12 mouse cellular contexts compared by ENCODE assay signal in genomic region chr3:138852982-138853689, GRCm38 (mm10).
DNase-seq lines count a peak whose midpoint lies in the region; ATAC-seq and TF ChIP-seq lines count a peak whose summit lies in the region.
"Had no signal": no experiment of that assay in that cellular context is flagged by ENCODE, and none has a peak within 500 bp of the region (broad histone marks: within the 10 kb centered on the region; RNA-seq: fewer than 3 reads in every experiment).

No protein-coding gene starts in this region.

- peak overlapping the region; percentile 10 for H3K4me2 ChIP-seq in midbrain, embryonic 13.5 days (replicated peaks)
- no peak overlapping the region for H3K4me2 ChIP-seq in midbrain, embryonic 16.5 days (ENCODE audit: low read length)
- H3K4me2 ChIP-seq: embryonic facial prominence, embryonic 12.5 days; heart, embryonic 11.5 days had no signal

- WGBS in midbrain, embryonic 13.5 days, result 26% methylated on average over 13 of the region's 13 CpGs
- WGBS in midbrain, embryonic 10.5 days, result 59% methylated on average over 13 of the region's 13 CpGs
- 22% methylated on average over 13 of the region's 13 CpGs for WGBS in midbrain, embryonic 16.5 days

- no peaks in the 10 kb centered on the region for H3K9me3 ChIP-seq in midbrain, embryonic 13.5 days
- no peaks in the 10 kb centered on the region for H3K9me3 ChIP-seq in midbrain, embryonic 10.5 days (replicated peaks)
- H3K9me3 ChIP-seq in midbrain, embryonic 16.5 days (replicated peaks; ENCODE audit: control insufficient read depth, low read length, poor library complexity, severe bottlenecking), result no peaks in the 10 kb centered on the region
- H3K9me3 ChIP-seq: embryonic facial prominence, embryonic 12.5 days had no signal

- peaks cover 89% of the 10 kb centered on the region for H3K4me1 ChIP-seq in midbrain, embryonic 13.5 days (replicated peaks)
- peaks cover 89% of the 10 kb centered on the region for H3K4me1 ChIP-seq in midbrain, embryonic 10.5 days
- peaks cover 31% of the 10 kb centered on the region for H3K4me1 ChIP-seq in cortical plate, adult 2 months (ENCODE audit: control insufficient read depth, insufficient read depth, low read length)
- peaks cover 80% of the 10 kb centered on the region for H3K4me1 ChIP-seq in midbrain, embryonic 16.5 days (ENCODE audit: control insufficient read depth, insufficient read depth, low read length)

- TF ChIP-seq POLR2A in cortical plate, adult 2 months (IDR thresholded peaks at IDR 0.05; ENCODE audit: extremely low read depth, insufficient read depth, low read length), result no peak

- ATAC-seq in midbrain, embryonic 13.5 days, result no peak
- no peak for ATAC-seq in midbrain, embryonic 16.5 days
- ATAC-seq in erythroblast, adult 5-6 weeks (replicated peaks; ENCODE audit: low FRiP score, poor library complexity, severe bottlenecking), result no peak

- H3K36me3 ChIP-seq in midbrain, embryonic 13.5 days, result no peaks in the 10 kb centered on the region
- no peaks in the 10 kb centered on the region for H3K36me3 ChIP-seq in midbrain, embryonic 10.5 days
- H3K36me3 ChIP-seq in midbrain, embryonic 16.5 days (ENCODE audit: control insufficient read depth, insufficient read depth, low read length), result no peaks in the 10 kb centered on the region
- H3K36me3 ChIP-seq: embryonic facial prominence, embryonic 12.5 days had no signal

- no peak for TF ChIP-seq CTCF in cortical plate, adult 2 months (IDR thresholded peaks at IDR 0.05; ENCODE audit: extremely low read depth, insufficient read depth, low read length)

- no peak overlapping the region for H3K27ac ChIP-seq in midbrain, embryonic 13.5 days
- no peak overlapping the region for H3K27ac ChIP-seq in midbrain, embryonic 10.5 days (replicated peaks)
- H3K27ac ChIP-seq in cortical plate, adult 2 months (ENCODE audit: insufficient read depth, low read length), result peak overlapping the region; percentile 39; the same call in 1 of the 2 replicates
- H3K27ac ChIP-seq in midbrain, embryonic 16.5 days (ENCODE audit: low read length), result 0 out of 2 replicates have a peak overlapping the region, but pooled peaks have one; percentile 2
- H3K27ac ChIP-seq: embryonic facial prominence, embryonic 12.5 days had no signal

- H3K4me3 ChIP-seq in midbrain, embryonic 13.5 days (replicated peaks), result no peak overlapping the region
- H3K4me3 ChIP-seq in midbrain, embryonic 10.5 days, result no peak overlapping the region
- H3K4me3 ChIP-seq in cortical plate, adult 2 months (ENCODE audit: insufficient read depth, low read length), result no peak overlapping the region
- no peak overlapping the region for H3K4me3 ChIP-seq in midbrain, embryonic 16.5 days (ENCODE audit: low read depth, low read length)
- H3K4me3 ChIP-seq: embryonic facial prominence, embryonic 12.5 days had no signal

- peak; percentile 56 to 60 for DNase-seq in cerebellum, postnatal 10 days
- DNase-seq in cerebellum, postnatal 14 days, result no peak
- no peak for DNase-seq in midbrain, embryonic 10.5 days (ENCODE audit: low spot score)
- no peak for DNase-seq in layer of hippocampus, postnatal 14 days (ENCODE audit: low spot score in 2 of 2)
- DNase-seq: cerebellum, adult 11-12 months; kidney, postnatal 4 days had no signal

- H3K9ac ChIP-seq in midbrain, embryonic 13.5 days (replicated peaks), result no peak overlapping the region
- no peak overlapping the region for H3K9ac ChIP-seq in midbrain, embryonic 16.5 days (ENCODE audit: low read depth, low read length)
- H3K9ac ChIP-seq: embryonic facial prominence, embryonic 12.5 days had no signal

- H3K27me3 ChIP-seq in midbrain, embryonic 13.5 days, result no peaks in the 10 kb centered on the region
- H3K27me3 ChIP-seq in midbrain, embryonic 10.5 days (ENCODE audit: low read depth, poor library complexity, severe bottlenecking), result 0 out of 2 replicates have a peak, but pooled peaks cover 2% of the 10 kb centered on the region
- no peaks in the 10 kb centered on the region for H3K27me3 ChIP-seq in midbrain, embryonic 16.5 days (ENCODE audit: control insufficient read depth, insufficient read depth, low read depth, low read length)
- H3K27me3 ChIP-seq: embryonic facial prominence, embryonic 12.5 days had no signal

Comparison
In these comparisons a context has a peak if more than half of its experiments do, and no peak if none do; other contexts are left out.
1. DNase-seq: peak in cerebellum, postnatal 10 days (2 of 2); none in cerebellum, postnatal 14 days (0 of 2), midbrain, embryonic 10.5 days (single experiment) and layer of hippocampus, postnatal 14 days (0 of 2).
2. H3K27ac ChIP-seq: peak in cortical plate, adult 2 months (single experiment) and midbrain, embryonic 16.5 days (single experiment); none in midbrain, embryonic 13.5 days (single experiment) and midbrain, embryonic 10.5 days (single experiment).